Mouse (Mus musculus): ENCODE measurements at regions not wholly inside any gene's neighbourhood (a gene's known extent, or its start where the extent isn't known, plus 50 kb on each side); places are given as distances from the start of the nearest gene placed in this dataset.
A peak's percentile ranks its signal among the peaks of the same experiment; 100 is the strongest.

- no peak overlapping the region for H3K4me3 ChIP-seq (ENCODE audit: insufficient read depth, poor library complexity, severe bottlenecking)
- H3K27me3 ChIP-seq (ENCODE audit: control insufficient read depth, insufficient read depth, insufficient read length): no peaks in the 10 kb centered on the region
- TF ChIP-seq USF1 (IDR thresholded peaks at IDR 0.05; ENCODE audit: low read depth): no peak
- H3ac ChIP-seq (ENCODE audit: control insufficient read depth, insufficient read length, low read depth): no peak overlapping the region
- no peaks in the 10 kb centered on the region for H3K79me2 ChIP-seq (ENCODE audit: control insufficient read depth, insufficient read depth)
- no peaks in the 10 kb centered on the region for H3K79me3 ChIP-seq (ENCODE audit: low read depth)
- no peaks in the 10 kb centered on the region for H3K36me3 ChIP-seq (ENCODE audit: control insufficient read depth, insufficient read depth)
Measured at GRCm38 (mm10) chr10:102618711-102619110, 106.7 kb downstream of the Rassf9 start.

- H3K79me3 ChIP-seq (ENCODE audit: low read depth): no peaks in the 10 kb centered on the region
- no peaks in the 10 kb centered on the region for H3K36me3 ChIP-seq (ENCODE audit: control insufficient read depth, insufficient read depth)
- H3K27me3 ChIP-seq (ENCODE audit: control insufficient read depth, insufficient read depth, insufficient read length): no peaks in the 10 kb centered on the region
- TF ChIP-seq USF1 (IDR thresholded peaks at IDR 0.05; ENCODE audit: low read depth) (peak; percentile 33), CEBPB (IDR thresholded peaks at IDR 0.05; ENCODE audit: low read depth) (no peak), CTCF (IDR thresholded peaks at IDR 0.05; ENCODE audit: control insufficient read depth, insufficient read depth, insufficient read length) (no peak)
- no peaks in the 10 kb centered on the region for H3K79me2 ChIP-seq (ENCODE audit: control insufficient read depth, insufficient read depth)
- no peak overlapping the region for H3ac ChIP-seq (ENCODE audit: control insufficient read depth, insufficient read length, low read depth)
- no peak overlapping the region for H3K4me3 ChIP-seq (ENCODE audit: insufficient read depth, poor library complexity, severe bottlenecking)
Measured at GRCm38 (mm10) chr10:102615962-102616595, 104.1 kb downstream of the Rassf9 start.
